Mouse (Mus musculus): ENCODE results near the gene Vmn2r24.
"Not testable (repeated sequence)": the region's sequence is repeated elsewhere in the genome, so short reads cannot be mapped to it uniquely, and the experiment has no call there.

The Vmn2r24 gene

GRCm38 (mm10) chr6:123778579-123778978 lies at the start of gene Vmn2r24:
Gene Vmn2r24 (plus strand): TSS chr6:123778879.
- in situ Hi-C loops (cut with MboI; ENCODE audit: low pct_unique_long_range_greater_than_20kb in 1 of 2, low sequenced_read_pairs in 2 of 2, unreplicated experiment in 1 of 2), result no loop called here

DNA sequence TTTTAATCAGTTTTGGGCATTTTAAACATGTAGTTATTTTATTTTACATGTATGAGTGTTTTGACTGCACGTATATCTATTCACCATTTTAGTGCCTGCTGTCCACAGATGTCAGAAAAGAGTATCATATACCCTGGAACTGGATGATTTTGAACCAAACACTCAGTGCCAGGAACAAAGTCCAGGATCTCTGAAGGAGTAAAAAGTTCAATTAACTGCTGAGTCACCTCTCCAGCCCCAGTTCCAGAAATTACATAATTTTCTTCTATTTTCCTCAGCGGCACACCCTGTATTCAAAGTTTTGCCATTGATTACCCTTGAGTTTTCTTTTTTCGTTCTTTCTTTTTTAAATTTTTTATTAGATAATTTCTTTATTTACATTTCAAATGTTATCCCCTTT lies 8.6 kb upstream of the Vmn2r24 start:
- in situ Hi-C loops (cut with MboI; ENCODE audit: low pct_unique_long_range_greater_than_20kb in 1 of 2, low sequenced_read_pairs in 2 of 2, unreplicated experiment in 1 of 2), result no loop called here

- in situ Hi-C loops (cut with MboI; ENCODE audit: low pct_unique_long_range_greater_than_20kb in 1 of 2, low sequenced_read_pairs in 2 of 2, unreplicated experiment in 1 of 2), result no loop called here
Observed at GRCm38 (mm10) chr6:123784857-123785256, 6.2 kb downstream of the Vmn2r24 start.

GRCm38 (mm10) chr6:123793746-123794145 lies 15.1 kb downstream of the Vmn2r24 start:
- in situ Hi-C loops (cut with MboI; ENCODE audit: low pct_unique_long_range_greater_than_20kb in 1 of 2, low sequenced_read_pairs in 2 of 2, unreplicated experiment in 1 of 2), result no loop called here

DNA sequence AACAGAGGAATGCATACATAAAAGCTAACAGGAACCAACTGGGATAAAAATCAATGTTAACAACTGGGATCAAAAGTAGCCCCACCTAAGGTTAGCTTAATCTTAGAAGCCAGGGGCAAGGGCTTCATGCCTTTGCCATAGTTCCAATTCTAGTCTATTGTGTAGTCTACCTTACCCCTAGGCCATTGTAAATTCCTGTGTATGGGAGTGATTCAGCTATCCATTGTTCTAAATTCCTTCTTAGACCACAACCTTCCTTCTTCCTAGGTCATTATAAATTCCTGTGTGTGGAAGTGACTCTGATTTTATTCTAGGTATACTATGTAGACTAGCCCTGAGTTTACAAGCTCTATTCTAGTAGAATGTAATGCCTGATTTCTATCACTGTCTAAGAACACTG lies 31.6 kb downstream of the Vmn2r24 start:
- in situ Hi-C loops (cut with MboI; ENCODE audit: low pct_unique_long_range_greater_than_20kb in 1 of 2, low sequenced_read_pairs in 2 of 2, unreplicated experiment in 1 of 2), result not testable (repeated sequence)

GRCm38 (mm10) chr6:123819951-123820350 lies 41.3 kb downstream of the Vmn2r24 start:
- in situ Hi-C loops (cut with MboI; ENCODE audit: low pct_unique_long_range_greater_than_20kb in 1 of 2, low sequenced_read_pairs in 2 of 2, unreplicated experiment in 1 of 2), result no loop called here

DNA sequence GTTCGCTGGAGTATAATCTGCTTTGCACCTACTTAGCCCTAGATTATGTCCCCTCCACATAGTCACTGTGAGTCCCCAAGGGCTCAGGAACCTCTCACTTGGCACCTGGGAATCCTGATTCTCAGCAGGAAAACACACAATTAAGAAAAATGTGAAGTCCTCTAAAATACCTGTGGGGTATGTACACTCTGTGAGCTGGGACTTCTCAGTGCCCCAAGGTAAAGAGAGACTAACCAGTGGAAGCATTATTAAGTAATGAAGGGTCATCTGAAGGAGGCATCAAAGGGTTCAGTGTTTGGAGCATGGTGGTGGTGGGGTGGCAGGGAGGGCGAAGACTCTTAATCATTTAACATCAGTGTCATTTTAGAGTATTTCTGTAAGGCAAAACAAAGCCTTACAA lies 74.7 kb downstream of the Vmn2r24 start, which contains the start of gene Vmn2r25:
Gene Vmn2r25 (minus strand): TSS at position 101 of the 400 bp plus-strand sequence.
- in situ Hi-C loops (cut with MboI; ENCODE audit: low pct_unique_long_range_greater_than_20kb in 1 of 2, low sequenced_read_pairs in 2 of 2, unreplicated experiment in 1 of 2), result not testable (repeated sequence)
